Mouse (Mus musculus): ENCODE results near the gene Asna1.

- TF ChIP-seq POLR2A (IDR thresholded peaks at IDR 0.05; ENCODE audit: extremely low read depth, insufficient read depth, low read length) (no peak), CTCF (IDR thresholded peaks at IDR 0.05; ENCODE audit: low read depth, low read length) (no peak)
Observed at GRCm38 (mm10) chr8:85034764-85035163, 9.7 kb upstream of the Asna1 start.

Measured in liver, adult 2 months (tissue).